Mouse (Mus musculus) kidney, postnatal 10 days (tissue): ENCODE measurements around the gene BC037034.

Experiments used
- DNase-seq: peaks from one replicate; pipeline ENCODE4 v3.0.0; 2021; ENCODE audit warnings: mixed read lengths

Gene BC037034

DNA sequence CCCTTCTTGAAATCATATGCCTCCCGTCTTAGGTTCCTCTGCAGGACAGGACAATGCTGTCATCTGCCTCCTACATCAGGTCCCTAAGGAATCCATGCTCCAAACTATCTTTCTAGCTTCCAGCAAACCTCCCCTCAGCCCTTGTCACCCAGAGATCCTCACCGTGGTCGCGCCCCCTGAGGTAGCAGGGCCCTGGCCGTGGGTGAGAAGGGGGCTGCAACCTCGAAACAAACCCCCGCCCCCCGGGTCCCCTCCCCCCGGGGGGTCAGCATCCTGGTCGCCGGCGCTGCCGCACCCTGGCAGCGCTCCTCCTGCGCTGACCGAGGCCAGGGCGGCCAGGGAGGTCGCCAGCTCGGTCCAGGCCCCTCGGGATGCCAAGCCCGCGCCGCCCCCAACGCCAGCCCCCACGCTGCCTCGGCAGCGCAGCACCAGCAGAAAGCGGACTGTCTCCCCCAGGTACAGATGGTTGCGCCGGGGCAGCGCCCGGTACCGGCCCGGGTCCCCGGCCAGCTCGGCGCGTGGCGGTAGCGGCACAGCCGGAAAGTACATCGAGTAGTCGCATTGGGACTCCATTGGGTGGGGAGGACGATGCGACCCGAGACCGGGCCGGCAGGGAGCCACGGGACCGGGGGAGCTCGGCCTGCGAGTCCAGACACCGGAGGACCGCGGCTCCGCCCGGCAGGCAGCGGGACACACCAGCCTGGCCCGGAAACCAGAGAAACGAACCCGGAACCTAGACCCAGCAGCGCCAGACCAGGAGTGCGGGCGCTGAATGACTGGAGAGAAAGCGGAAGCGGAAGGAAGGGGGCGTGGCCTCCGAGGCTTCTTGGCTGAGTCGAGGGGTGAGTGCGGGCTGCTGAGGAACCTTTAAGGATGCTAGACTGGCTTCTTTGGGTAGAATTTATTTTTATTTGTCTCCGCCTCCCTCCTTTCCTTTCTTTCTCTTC is at the start of gene BC037034:
BC037034 (minus strand) TSS at position 774 of the 947 bp plus-strand sequence.
- peak; percentile 97 for DNase-seq

DNA sequence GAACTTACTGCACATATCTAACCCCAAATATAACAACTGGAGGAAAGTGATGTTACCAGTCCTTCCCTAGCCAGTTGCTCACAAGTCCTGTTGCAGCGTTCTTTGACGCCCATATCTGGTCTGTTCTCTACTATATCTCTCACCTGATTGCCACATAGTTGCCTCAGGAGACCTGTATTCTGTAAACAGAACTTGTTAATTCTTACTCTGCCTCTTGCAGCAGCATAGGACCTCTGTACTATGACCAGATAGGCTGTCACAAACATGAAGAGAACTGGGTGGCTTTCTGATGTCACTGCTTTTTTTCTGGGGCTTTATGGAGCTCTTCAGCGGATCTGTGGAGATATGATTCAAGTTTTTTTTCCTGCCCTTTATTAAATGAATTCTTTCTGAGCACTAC is 49.0 kb upstream of the BC037034 start:
- DNase-seq: no peak

DNA sequence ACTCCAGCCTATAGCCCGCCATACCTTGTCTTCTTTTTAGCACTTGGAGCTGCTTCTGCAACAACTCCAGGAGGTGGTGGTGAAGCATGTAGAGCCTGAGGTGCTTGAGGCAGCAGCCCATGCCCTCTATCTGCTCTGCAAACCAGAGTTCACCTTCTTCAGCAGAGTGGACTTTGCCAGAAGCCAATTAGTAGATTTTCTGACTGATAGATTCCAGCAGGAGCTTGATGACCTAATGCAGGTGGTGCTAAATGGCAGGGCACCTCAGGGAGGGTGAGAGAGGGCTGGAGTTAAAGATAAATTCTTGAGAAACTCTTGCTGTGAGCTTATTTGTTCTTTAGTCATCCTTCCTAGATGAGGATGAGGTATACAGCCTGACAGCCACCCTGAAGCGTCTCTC is 35.8 kb upstream of the BC037034 start:
- DNase-seq: no peak

DNA sequence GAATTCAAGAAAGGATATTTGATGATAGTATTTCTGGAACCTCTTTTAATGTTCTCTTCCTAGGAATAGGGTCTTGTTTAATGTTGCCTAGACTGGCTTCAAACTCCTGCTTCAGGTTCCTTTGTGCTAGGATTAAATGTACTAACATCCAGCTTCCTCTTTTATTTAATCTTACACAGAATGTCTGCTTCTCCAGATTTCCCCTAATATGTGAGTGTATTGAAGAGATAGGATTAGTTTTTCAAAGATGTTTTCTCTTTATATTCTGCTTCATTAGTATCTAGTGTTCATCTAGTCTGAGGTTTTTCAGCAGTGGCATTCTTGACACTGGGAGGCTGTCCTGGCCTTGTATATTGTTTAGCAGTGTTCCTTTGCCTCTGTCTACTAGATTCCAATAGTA is 30.3 kb upstream of the BC037034 start:
- no peak for DNase-seq

DNA sequence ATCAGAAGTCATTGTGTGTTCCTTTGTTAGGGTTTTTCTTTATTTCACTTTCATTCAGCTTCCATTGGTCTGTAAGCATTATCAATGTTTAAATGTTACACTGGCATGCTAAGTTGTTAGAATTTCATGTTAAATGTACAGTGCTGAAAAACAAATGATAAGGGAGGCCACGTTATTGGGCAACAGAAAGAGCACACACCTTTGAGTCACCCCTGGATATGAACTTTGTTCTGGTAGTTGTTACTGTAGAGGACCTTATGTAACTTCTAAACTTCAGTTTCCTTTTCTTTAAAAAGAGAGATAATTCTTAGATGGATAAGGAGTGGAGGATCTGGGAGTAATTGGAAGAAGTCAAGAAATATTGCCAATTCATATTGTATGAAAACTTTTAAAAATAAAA is 27.8 kb upstream of the BC037034 start:
- no peak for DNase-seq

DNA sequence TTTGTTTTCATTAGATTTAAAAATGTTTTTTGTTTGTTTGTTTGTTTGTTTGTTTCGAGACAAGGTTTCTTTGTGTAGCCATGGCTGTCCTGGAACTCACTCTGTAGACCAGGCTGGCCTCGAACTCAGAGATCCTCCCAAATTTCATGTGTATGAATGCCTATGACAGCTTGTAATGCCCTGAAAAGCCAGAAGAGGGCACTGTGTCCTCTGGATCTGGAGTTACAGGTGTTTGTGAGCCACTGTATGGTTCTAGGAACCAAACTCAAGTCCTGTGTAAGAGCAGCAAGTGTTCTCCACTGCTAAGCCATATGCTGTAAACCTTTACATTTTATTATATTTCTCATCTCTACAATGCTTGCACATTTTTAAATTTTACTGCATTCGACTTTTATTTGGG is 24.0 kb upstream of the BC037034 start:
- no peak for DNase-seq

DNA sequence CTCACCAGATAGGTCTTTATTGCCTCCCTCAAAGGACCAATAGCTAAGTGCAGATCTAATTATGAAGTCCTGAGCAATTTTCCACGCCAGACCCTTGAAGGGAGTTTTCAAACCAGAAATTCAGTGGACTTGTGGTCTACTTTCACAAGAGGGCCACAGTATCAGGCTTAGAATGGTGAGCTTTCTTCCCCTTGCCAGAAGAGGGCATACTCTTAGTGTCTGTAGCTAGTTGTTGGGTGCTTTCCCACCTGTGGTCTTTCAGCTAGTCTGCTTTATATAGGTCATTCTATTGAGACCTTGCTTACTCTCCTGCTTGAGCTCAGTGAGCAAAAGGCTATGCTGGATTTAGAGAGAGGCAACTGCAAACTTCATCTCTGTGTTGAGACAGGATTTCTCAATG is 19.7 kb upstream of the BC037034 start:
- no peak for DNase-seq

DNA sequence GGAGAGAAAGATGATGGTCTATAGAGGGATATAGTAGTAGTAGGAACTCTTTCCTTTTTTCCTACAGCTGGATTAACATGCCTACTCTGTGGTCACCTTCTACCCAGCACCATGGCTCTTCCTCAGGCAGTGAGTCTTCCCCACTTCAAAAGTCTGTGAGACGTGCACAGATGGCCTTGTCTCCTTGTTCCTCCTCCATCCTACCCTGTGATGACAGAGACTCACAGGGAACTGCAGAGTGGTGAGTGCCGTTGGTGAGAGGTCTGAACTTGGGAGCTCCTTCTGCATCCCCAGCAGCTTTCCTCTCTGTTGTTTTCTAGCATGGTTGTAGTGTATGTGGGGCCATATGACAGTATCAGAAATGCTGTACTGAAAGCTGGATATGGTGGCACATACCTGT is 18.0 kb upstream of the BC037034 start:
- no peak for DNase-seq

DNA sequence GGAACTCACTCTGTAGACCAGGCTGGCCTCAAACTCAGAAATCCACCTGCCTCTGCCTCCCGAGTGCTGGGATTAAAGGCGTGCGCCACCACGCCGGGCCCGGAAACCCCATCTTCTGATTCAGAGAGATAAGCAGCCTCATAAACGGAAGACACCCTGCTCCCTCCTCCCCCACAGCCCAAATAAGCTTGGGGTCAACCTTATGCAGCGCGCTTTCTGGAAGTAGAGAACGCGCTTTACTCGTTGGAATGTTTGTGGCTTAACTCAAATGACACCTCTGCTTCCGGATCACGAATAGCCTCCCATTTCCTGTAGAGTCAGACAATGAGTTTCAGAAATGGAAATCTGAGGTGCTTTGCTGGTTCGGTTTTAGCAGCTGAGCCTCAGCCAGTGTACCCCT is 17.0 kb upstream of the BC037034 start:
- no peak for DNase-seq

DNA sequence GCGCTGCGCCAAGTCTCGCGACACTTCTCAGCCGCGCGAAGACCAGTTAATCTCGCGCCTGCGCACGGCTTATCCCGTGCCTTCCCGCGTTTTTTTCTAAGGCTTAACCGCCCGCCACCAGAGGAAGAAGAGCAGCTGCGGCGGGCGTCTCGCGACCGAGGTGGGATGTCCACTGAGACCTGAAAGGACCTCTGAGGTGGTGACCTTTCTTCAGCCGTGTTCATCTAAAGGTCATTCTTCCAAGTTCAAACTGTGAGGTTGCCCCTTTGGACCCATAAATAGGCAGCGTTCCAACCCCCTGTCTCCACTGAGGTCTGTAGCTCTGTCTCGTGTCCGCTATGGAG is 16.6 kb upstream of the BC037034 start:
- DNase-seq: no peak

DNA sequence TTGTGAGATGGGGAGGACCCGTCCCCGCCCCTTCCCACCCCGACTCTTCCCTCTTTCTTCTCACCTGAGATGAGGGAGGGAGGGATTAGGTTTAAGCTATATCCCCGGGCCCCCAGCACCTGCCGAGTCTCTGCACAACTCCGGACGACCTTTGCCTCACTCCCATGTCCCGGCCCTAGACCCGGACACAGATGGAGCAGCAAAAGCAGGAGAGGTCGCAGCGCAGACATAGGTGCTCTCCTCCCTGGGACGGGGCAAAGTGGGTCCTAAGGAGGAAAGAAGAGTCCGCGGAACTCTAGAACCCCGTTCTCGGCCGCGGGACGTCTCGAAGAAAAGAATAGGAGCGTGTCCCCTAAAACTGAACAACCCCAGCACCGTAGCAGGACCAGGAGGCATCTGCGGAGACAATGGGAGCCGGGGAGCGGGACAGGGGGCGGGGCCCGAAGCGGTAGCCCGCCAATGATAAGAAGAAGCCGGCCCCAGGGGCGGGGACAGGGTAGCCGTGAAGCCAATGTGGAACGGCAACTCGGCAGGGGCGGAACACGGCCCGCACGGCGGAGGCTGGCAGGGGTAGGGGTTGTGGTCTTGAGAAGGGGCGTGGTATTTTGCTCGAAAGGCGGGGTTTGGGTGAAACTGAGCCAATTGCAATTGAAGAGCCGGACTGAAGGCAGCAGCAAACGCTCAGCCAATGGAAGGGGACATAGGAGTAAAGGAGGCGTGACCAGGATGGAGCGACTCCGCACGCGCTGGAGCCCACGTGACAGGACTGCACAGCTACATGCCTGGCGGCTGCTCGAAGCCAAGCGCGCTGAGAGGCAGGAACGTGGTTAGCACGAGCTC is 16.0 kb upstream of the BC037034 start, which contains the start of the genes Gm43720, Gpc2 and Stag3:
Gm43720 (minus strand) TSS at position 374 of the 840 bp plus-strand sequence.
Gpc2 (minus strand) TSS at position 421 of the 840 bp plus-strand sequence.
Stag3 (plus strand) TSS at position 656 of the 840 bp plus-strand sequence.
- DNase-seq: peak; percentile 94

DNA sequence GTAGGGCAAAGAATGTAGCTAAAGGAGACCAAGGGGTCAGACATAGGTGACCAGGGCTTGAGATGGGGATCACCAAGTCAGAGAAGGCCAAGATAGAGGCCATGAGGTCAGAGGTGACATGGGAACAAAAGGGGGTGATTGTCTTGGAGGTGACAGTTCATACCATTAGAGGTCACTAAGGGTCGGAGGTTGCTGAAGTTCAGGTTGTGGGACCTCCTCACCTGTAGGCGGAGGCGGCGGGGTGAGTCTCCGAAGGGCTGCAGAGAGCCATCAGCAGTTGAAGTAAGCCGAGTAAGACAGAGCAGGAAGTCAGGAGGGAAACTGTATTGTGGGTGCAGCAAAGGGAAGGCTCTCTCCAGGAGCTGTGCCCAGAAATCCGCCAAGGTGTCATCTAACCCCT is 14.2 kb upstream of the BC037034 start:
- no peak for DNase-seq

DNA sequence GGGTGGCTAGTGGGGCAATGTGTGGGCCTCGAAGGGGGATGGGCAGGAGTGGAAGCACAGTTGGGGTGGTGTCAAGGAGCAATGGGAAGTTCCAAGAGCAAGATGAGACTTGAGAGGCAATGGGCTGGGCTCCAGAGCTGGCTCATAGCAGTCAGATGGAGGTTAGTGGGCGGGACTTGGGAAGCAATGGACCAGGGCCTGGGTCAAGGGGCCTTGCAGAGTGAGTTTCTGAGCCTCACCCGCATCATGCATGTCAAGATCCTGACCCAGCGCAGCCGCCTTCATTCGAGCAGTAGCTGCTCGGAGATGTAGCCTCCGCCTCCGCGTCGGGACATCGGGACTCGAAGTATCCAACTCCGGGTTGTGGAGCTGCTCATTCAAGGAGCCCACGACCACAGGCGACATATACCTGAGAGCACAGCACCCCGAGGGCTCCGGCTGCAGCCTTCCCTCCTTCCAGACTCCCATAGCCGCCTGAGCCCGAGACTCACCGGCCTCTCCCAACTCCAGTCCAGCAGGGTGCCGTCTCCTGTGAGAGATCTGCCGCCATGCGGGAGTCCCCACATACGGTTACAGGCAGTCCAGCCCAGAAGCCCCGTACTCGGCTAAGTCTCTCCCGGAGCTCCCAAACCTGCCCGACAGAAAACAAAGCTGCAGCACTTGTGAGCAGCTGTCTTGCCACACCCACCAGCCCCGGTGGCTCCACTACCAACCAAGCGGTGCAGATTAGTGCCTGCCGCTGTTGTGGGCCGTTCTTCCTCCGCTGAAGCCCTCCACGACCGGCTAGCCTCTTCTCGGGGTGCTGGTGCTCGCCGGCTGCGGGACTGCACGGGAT is 11.6 kb upstream of the BC037034 start:
- peak; percentile 59 for DNase-seq

DNA sequence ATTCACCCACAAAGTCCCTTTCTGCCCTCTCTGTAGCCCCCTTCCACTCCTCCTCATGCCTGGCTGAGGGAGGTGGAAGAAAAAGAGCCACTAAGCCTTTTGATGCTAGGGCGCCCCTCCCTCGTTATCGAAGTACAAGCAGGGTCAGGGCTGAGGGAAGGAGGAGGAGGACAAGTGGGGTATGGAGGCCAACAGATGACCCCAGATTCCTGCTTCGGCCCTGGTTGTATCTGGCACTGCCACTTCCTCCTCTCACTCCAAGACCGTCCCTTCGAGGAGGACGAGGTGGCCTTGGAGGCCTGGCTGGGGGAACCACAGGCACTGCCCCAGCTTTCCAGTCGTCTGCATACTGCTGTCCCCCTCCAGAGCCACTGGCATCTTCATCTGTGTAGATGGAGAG is 10.4 kb upstream of the BC037034 start:
- DNase-seq: no peak

DNA sequence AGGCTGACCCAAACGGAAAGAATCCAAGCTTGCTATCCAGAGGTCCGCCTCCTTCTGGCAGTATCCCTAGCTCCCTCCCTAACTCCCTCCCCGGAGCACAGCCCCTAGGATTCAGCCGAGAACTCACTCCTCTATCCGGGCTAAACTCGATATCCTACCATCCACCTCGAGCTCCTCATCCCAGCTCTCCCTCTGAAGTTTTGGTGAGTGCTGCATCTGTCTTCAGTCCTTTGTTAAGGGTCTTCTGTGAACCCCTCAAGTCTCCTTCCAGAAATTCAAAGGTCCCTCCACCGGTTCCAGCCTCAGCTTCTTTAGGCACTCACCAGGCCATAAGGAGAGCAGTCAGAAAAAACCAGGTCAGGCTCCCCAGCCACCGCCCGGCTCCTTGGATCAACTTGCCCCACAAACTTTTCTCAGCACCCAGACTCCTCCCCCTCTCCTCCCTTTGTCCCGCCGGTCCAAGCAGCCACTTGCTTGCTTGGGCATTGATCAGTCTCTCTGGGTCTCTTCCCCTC is 8.6 kb upstream of the BC037034 start, which contains the start of gene Gal3st4:
Gal3st4 (minus strand) TSS at position 432 of the 515 bp plus-strand sequence.
- peak; percentile 49 for DNase-seq

DNA sequence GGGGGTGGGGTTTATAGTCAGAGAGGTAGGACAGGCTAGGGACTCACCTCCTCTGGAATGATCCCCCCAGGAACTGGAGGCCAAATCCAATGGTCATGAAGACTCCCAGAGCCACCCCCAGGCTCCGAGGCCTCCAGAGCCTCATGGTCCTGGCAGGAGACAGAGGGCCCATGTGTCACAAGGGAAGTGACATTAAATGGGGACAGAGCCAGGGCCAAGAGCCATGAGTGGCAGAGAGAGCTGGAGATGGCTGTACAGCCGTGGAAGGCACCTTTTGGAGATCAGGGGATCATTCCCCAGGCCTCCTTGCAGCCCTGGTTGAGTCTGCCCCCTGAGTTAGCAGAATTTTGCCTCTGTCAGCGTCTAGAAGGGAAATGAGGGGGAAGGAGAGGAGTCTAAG is 7.4 kb upstream of the BC037034 start:
- no peak for DNase-seq

DNA sequence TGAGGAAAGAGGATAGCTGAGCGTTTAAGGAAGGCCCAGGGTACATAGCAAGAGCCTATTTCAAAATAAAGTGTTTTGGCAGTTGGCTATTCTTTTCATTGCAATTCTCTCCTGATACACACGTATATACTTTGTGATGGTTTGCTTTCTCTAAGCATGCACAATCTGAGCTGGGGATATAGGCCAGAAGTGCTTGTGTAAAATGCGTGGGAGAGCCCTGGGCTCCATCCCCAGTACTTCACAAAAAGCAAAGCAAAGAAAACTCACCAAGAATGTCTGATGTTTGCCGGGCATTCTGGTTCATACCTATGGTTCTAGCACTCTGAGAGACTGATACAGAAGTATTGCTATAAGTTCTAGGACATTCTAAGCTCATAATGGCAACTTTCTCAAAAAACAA is 5.1 kb upstream of the BC037034 start:
- DNase-seq: no peak

DNA sequence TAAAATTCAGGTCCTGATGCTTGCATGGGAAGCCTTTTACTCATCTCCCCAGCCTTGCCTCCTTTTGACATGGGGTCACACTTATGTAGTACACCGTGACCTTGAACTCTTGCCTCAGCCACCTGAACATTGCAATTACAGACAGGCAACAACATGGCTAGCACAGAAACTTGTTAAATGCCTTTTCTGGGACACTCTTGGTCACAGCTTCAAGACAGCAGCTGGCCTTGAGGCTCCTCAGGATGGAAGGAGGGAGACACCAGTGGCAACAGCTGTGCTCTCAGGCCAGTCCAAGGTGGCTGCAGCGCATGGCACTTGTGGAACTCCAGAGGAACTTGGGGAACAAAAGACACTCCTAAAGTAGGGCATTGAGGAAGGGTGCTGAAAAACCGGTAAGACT is 3.3 kb upstream of the BC037034 start:
- DNase-seq: no peak

DNA sequence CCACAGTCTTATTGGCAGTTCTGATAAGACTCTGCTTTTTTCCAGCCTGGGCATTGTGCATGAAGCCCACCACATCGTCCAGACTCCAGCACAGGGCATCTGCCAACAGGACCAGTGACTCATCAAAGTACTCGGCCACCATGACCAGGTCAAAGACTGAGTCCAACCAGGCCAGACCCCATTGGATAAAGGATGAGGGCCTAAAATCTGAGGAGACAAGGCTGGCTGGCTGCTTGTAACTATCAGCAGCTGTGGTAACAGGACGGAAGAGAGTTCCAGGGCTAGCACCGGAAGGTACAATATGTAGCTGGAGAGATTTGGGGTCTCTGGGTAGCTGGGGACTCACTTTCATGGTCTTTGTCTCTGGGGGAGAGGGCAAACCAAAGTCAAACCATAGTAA is 1.9 kb upstream of the BC037034 start:
- DNase-seq: no peak

DNA sequence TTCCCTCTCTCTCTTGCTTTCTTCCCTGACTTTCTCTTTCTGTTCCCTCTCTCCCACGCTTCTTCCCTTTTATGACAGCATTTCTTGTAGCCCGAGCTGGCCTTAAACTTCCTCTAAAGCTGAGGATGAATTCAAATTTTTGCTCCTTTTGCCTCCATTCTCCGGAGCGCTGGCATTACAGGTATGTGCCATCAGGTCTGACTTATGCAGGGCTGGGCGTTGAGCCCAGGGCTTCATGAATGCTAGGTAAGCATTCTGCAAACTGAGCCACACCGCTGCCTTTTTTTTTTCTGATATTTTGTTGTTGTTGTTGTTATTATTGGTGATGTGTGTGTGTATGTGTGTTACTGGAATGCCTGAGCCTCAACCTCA is 360 bp upstream of the BC037034 start:
- DNase-seq: no peak

DNA sequence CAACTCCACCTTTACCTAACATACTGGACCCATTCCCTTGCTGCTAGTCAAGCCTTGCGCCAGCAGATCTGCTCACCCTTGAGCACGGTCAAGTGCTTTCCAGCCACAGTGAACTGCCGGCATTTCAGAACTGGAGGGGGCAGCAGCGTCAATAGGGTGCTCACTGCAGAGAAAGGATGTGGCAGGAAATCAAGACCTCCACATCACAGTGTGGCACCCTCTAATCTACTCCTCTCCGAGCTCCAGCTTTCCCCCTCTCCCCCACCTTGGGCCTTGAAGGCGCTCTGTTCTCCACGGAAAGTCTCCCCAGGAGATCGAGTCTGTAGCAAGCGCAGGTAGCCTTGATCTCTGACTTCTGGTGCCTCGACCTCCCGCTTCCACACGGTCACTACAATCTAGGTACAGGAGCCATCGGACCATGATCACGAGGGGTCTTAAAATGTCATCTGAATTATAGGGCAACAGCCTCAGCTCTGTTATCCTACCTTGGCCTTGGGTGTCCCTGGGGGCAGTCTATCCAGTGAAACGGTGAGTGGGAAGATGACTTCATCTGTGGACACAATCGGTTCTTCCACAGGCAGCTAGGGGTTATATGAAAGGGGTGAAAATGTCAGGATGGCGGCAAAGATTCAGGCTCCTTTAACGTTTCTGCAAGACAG is 1.1 kb downstream of the BC037034 start:
- no peak for DNase-seq

DNA sequence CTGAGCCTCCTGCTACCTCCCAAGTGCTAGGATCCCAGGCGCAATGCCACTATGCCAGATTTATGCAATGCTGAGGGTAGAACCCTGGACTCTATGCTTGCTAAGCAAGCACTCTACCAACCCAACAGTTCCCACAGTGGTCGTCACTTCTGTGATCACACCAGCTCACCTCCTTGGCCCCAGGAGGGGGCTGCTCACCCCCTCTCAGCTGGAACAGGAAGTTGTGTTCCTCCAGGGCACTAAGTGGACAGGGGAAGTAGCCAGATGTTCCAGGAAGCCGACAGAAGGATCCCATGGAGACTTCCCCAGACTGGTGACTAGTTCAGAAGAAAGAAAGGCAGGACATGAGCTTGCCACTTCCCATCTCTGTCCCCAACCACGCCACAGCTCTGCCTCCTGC is 1.8 kb downstream of the BC037034 start:
- DNase-seq: no peak
